Mouse (Mus musculus) MEL (cell line): ENCODE measurements around the gene Gramd1b.

Experiments
- CHD2 ChIP-seq: IDR thresholded peaks from 2 replicates; pipeline ENCODE4 v1.6.1; 2011; ENCODE audit warnings: low read length, improper control_type of control experiment
- CTCF ChIP-seq, 3 experiments: IDR thresholded peaks in 2 of 3; conservative IDR thresholded peaks in 1 of 3; 2 replicates each; pipeline ENCODE4 v1.5.1; 2011 to 2012; ENCODE audit warnings: low read length in 3 of 3, low read depth in 2 of 3, mild to moderate bottlenecking in 2 of 3, improper control_type of control experiment in 1 of 3, inconsistent platforms in 1 of 3, mixed read lengths in 1 of 3, moderate library complexity in 1 of 3; ENCODE audit not compliant: control insufficient read depth in 1 of 3, insufficient read depth in 1 of 3, poor library complexity in 1 of 3, severe bottlenecking in 1 of 3
- E2F4 ChIP-seq: IDR thresholded peaks from 2 replicates; pipeline ENCODE4 v1.6.1; 2011; ENCODE audit warnings: low read depth, low read length, improper control_type of control experiment, borderline replicate concordance
- EP300 ChIP-seq, 2 experiments: IDR thresholded peaks; 2 replicates each; pipeline ENCODE4 v1.6.1; 2011; ENCODE audit warnings: improper control_type of control experiment in 2 of 2, low read length in 2 of 2, low read depth in 1 of 2, mild to moderate bottlenecking in 1 of 2
- POLR2A ChIP-seq, 2 experiments: IDR thresholded peaks; 2 replicates each; pipeline ENCODE4 v1.6.1; 2011 to 2012; ENCODE audit warnings: low read length in 2 of 2, mild to moderate bottlenecking in 2 of 2, control low read depth in 1 of 2, improper control_type of control experiment in 1 of 2, low read depth in 1 of 2, moderate library complexity in 1 of 2; ENCODE audit not compliant: control insufficient read depth in 1 of 2, insufficient read depth in 1 of 2, poor library complexity in 1 of 2
- SMC3 ChIP-seq: IDR thresholded peaks from 2 replicates; pipeline ENCODE4 v1.6.1; 2011; ENCODE audit warnings: low read depth, low read length, improper control_type of control experiment
- USF2 ChIP-seq, 2 experiments: IDR thresholded peaks; 2 replicates each; pipeline ENCODE4 v1.6.1; 2011 to 2012; ENCODE audit warnings: improper control_type of control experiment in 2 of 2, low read length in 2 of 2, borderline replicate concordance in 1 of 2, inconsistent platforms in 1 of 2, low read depth in 1 of 2, mild to moderate bottlenecking in 1 of 2; ENCODE audit not compliant: insufficient read depth in 1 of 2

DNA sequence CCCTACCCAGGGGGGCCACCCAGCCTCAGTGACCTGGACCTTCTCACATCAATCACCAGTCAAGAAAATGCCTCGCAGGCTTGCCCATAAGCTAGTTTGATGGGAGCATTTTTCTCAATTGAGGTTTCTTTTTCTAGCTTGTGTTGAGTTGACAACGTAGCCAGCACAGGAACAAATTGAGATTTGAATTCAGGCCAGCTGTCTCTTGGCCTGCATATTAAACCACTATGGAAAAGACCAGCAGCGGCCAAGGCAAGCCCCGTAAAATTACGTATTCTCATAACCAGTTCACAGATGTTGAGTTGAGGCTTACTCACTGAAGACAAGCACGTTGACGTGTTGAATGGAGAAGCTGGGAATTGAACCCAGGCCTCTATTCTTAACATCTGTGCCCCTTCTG, 248.2 kb downstream of the Gramd1b start:
- TF ChIP-seq E2F4 (no peak), EP300 (IDR thresholded peaks at IDR 0.05; ENCODE audit: low read depth in 1 of 2, low read length in 2 of 2) (no peak), SMC3 (no peak), USF2 (IDR thresholded peaks at IDR 0.05; ENCODE audit: borderline replicate concordance in 1 of 2, insufficient read depth in 1 of 2, low read depth in 1 of 2, low read length in 2 of 2) (no peak), CTCF (IDR thresholded peaks at IDR 0.05 in 2 of 3, conservative IDR thresholded peaks at IDR 0.05 in 1 of 3; ENCODE audit: control insufficient read depth in 1 of 3, insufficient read depth in 1 of 3, low read depth in 2 of 3, low read length in 3 of 3, poor library complexity in 1 of 3, severe bottlenecking in 1 of 3) (no peak), CHD2 (no peak), POLR2A (IDR thresholded peaks at IDR 0.05; ENCODE audit: control insufficient read depth in 1 of 2, insufficient read depth in 1 of 2, low read depth in 1 of 2, low read length in 2 of 2, poor library complexity in 1 of 2) (no peak)
